Mouse (Mus musculus) left cerebral cortex, postnatal 36 days (tissue): ENCODE measurements around the gene Fam149a. TPM values are rescaled to one million over a fixed set of nuclear protein-coding genes. Genes with fewer than 3 reads are reported as not detected.

ENCODE experiments used
- DNase-seq, 2 experiments: peaks; one replicate each; pipeline ENCODE4 v3.0.0; 2021 to 2022; ENCODE audit warnings: low spot score in 2 of 2, mixed read lengths in 1 of 2
- intact Hi-C: fragments of 180-260 bp; cut with DNase I; formaldehyde crosslinking; loops from one replicate; pipeline ENCODE4 v1.15.1; 2025
- total RNA-seq, 2 experiments: library from RNA; stranded (reverse); gene quantifications; 2 replicates each; pipeline ENCODE4 v1.2.3; 2021

Gene Fam149a
- total RNA-seq, result 10 to 100 TPM; 20.7 to 25.3 TPM

DNA sequence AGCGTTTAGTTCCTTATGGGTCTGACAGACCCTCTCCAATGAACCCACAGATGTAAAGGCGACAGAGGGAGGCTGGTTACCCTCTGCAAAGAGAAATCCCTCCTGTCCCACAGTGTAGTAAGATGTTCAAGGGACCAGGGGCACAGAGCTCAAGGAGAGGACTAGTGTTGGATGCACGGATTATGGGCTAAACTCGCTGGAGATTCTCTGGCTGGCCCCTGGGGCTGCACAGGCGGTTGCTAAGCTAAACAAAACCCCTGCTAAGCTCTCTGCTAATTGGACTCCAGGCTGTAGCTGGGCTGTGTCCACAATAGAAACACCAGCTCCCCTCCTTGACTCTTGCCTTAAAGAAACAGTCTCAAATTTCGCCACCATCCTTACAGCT, at the start of gene Fam149a:
Fam149a (minus strand) TSS at position 329 of the 385 bp plus-strand sequence.
- no peak for DNase-seq

DNA sequence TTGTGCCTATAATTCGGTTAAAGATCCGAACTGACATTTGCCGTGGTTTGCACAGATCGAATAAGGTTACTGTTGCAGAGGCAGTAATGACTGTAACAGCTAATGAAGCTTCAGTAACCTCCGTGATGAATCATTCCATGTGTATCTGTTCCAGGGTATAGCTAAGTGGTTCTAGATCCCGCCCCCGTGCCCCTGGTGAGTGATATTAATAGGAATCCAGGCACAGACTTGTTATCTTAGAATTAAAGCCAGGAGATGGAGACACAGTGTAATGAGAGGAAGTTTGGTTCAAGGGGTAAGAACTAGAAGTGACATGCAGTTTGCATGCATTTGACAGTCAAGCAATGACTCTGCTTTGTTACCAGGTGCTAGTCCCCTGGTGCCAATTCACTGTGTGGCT, 38.1 kb upstream of the Fam149a start:
- no peak for DNase-seq
- intact Hi-C loops, result no loop called here

More for the DNA sequence above, at the start of gene Fam149a:
- intact Hi-C loops, result no loop called here

DNA sequence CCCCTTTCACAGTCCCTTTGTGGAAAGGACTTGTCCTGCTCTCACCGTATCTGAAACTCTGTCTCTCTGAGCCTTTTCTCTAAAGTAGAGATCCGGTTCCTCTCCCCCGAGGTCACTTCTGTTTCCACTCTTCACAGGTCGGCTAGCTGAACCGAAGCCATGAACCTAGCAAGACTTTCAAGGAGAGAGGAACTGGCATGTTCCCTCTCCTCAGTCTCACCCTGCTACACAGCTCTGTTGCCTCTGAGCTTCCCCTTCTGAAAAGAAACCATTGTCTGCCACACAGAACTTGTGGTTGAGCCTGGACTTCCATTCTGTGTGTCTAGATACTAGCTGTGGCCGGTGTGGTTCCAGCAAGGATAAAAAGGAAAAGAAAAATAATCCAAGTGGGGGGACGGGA, 32.9 kb upstream of the Fam149a start:
- intact Hi-C loops, result no loop called here
- DNase-seq, result no peak

DNA sequence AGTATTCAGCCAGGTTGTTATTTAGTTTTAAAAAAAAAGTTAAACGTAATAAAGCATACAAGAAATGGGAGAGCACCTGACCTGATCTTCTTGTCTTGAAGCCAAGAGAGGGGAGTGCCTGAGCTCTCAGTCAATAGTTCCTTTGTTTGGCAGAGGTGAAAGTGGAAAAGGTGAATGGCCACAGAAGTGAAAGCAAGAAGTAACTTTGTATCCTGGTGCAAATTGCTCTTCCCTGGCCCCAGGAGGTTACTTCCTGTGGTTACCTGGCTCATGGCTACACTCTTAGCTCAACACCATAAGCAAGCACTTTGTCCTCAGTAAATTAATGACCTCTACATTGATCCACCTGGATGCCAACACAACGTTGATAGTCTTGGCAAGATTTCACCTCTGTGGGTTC, 28.8 kb upstream of the Fam149a start, which contains the start of gene Tlr3:
Tlr3 (minus strand) TSS at position 199 of the 400 bp plus-strand sequence.
- DNase-seq, result no peak
- intact Hi-C loops, result no loop called here

DNA sequence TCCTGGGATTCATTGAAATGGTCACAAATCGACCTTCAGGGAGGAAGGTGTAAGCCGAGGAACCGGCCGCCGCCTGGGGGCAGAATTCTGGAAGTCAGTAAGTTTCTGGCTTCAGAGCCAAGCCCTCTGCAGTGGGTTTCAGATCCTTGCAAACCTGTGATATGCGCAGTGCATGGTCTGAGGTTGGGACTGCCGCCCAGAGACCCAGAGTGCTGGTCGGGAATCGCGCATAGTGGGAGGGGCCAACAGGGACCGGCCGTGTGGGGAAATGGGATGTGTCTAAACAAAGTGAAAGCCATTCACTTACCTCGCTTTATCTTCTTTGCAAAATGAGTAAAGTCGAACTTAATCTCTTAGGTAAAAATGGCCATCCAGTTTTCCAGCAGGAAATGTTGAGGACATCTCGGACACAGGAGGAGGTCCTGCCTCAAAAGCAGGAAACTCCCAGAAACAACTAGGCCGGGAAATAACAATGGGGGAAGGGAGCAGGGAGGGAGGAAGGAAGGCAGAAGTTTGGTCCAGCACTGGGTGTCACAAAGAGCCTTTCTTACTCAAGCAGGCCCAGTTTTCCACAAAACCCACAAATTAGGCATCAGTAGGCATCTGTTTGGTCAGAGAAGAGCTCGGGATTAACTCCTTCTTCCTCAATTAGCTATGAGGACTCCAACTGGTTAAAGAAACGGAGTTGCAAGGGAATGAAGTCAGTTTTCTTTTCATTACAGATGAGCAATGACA, 28.2 kb upstream of the Fam149a start:
- DNase-seq, result peak; percentile 19 to 37
- intact Hi-C loops, result no loop called here

DNA sequence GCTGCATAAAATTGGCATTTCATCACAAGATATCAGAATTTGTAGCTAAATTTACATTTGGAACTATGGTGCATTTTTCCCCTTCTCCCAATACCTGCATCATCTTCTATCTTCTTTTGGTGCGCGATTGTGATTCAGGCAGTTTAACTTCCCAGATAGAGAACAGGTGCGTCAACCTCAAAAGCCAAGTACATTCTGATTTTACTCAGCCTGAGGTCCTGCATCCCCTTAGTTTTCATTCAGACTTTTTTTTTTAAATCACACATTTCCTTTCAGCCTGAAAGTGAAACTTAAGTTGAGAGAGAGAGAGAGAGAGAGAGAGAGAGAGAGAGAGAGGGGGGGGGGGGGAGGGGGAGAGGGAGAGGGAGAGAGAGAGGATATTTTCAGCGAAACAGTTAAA, 27.6 kb upstream of the Fam149a start:
- intact Hi-C loops, result no loop called here
- no peak for DNase-seq

DNA sequence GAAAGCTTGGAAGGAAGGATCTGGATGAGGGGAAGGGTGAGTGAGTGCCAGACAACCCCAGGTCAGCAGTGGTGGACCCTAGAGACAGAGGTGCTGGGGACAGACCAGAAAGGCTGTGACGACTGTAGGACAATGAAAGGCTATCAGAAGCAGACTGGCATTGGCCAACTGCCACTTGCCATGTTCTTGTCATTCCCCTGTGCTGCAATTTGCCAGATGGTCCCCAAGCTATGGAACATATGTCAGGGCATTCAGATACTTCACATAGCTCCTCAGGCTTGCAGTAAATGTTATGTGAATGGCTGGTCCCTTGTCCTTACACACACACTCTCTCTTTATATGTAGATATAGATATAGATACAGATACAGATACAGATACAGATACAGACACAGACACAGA, 1.2 kb upstream of the Fam149a start:
- DNase-seq, result no peak
- intact Hi-C loops, result no loop called here

DNA sequence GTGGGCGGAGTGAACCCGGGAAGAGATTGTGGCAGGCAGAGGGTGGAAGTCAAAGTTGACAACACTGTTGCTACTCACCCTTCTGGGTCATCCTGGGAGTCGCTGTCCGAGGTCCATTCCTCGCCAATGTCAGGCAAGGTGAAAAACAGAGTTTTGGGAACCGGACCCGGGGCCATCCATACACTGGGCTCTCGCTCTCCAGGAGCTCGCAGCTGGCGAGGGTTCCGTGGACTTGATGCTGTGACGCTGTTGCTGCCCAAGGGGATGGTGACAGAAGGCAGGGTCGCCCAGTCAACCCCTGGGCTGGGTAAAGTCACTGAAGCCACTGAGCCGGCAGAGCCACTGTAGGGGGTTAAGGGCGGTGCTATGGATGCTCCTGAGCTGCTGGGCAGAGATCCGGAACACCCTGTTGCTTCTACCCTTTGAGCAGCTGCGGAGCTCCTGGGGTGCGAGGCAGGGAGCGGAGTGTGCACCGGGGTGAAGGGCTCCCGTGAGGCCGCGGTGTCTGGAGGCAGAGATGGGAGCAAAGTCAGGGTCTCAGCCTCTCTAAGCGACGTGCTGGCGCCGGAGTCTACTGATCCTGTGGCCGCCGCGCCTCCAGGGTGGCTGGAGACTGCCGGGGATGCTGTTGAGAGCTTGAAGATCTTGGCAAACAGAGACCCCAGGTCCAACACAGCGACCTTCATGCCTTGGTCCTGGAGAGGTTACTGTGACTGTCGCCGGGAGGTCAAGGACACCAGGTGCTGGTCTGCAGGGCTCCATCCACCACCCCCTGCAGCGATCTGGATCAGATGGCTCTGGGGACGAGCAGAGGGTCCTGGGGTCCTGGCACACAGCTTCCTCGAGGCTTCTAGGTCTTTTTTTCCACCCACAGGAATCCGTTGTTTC, 772 bp downstream of the Fam149a start:
- DNase-seq, result no peak
- intact Hi-C loops, result no loop called here

DNA sequence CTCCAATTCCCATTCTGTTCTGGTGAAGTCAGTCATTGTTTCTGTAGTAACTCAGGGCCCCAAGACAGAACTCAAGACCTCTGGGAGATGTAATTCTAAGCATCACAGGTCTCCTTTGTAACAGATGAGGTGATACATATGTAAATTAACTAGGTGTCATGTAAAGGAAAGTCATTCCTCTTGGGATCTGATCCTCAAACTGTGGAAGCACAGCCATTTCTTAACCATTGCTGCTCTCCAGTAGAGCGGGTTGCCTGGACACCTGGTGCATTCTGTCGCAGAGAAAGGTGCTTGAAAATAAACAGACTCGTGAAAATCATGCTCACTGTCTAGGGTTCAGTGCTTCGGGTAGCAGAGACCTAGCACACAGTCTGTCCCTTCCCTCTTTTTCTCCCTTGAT, 1.5 kb downstream of the Fam149a start:
- DNase-seq, result no peak
- intact Hi-C loops, result no loop called here

DNA sequence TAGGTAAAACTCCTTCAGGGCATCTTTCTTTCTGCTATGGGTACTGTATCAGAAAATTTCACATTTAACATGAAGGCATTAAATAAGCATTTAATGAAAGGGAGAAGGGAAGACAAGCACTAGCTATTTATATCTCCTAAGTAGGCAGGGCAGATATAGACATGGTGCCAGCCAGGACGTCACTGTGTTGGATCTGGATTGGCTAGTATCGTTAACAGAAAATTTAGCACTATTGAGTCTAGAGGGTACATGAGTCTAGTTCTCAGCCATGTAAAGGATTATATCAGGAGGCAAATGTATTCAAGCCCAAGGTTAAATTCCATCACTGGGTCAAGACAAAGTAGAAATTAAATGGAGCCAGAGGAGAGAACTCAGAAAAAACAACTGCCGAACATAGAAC, 8.0 kb downstream of the Fam149a start:
- intact Hi-C loops, result no loop called here
- no peak for DNase-seq

DNA sequence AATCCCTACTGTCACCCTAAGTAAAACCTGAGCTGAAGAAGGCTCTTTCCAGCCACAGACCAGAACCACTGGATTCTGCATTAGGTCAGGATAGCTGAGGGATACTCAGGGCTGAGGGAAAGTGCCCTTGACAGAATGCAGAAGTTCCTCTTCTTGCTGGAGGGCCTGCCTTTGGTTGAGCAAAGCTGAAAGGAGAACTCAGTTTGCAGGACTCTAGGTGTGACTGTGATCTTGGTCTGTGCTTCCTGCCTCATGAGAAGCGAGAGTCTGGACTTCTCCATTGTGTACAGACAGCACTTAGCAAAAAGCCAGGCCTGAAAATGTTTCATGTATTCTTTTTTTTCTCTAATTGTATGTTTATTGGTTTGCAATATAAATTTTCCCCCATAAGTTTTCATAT, 14.9 kb downstream of the Fam149a start:
- intact Hi-C loops, result loop anchor here (10.0 kb wide), 1 partner anchor 418 kb away; no protein-coding TSS in a partner anchor
- DNase-seq, result no peak

DNA sequence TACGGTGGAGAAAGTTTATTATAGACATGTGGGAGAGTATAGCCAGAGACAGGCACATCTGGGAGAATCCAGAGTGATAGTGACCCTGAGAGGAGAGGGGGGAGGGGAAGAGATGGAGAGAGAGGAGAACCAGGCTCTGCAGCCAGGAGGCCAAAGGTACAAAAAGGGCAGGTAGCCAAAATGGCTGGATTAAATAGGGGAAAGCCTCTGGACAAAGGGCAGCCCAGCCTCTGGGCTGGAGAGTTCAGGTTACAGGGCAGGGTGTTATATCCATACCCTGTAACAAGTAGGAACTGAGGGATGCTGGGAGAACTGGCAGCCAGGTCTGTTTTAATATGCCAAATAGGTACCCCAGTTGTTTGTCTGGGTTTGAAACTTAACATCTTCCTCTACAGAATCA, 18.9 kb downstream of the Fam149a start:
- no peak for DNase-seq
- intact Hi-C loops, result loop anchor here (5.0 to 10.0 kb wide), 2 partner anchors 422 to 569 kb away; partner anchors contain the start of gene Ccdc110

DNA sequence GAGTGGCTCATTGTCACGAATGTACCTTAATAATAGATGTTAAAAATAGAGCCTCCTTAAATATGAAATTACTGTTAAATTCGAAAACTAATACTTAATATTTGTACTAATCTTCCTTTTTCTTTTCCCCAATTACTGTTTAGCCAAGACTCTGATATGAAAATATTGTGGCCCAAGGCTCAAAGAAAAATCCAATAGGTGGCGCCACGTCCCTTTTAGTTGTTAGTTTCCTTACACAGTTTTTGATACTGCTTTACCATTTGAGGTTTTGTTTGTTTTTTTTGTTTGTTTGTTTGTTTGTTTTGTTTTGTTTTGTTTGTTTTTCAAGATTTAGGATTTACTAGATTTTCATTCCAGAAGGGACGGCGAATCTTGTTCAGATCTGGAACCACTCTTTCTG, 19.8 kb downstream of the Fam149a start:
- no peak for DNase-seq
- intact Hi-C loops, result loop anchor here (5.0 to 10.0 kb wide), 2 partner anchors 422 to 570 kb away; partner anchors contain the start of gene Ccdc110

DNA sequence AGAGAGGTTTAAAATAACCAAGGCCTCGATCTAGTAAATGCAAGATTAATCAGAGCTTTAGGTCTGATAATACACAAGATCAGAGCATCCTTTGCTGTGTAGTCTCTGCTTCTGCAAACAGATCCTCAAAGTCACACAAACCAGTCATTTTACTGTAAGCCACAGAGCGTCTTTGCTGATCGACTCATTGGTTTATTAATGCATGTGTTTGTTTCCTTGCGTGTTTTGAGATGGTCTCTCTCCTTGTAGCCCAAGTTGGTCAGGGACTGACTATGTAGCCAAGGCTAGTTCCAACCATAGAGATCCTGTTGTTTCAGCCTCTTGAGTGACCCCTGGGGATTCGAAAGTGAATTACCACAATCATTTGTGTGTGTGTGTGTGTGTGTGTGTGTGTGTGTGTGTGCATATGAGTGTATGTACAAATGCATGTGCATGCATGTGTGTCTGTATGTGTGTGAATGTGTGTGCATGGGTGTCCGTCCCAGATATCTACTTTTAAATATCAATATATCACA, 22.9 kb downstream of the Fam149a start:
- DNase-seq, result no peak
- intact Hi-C loops, result no loop called here

DNA sequence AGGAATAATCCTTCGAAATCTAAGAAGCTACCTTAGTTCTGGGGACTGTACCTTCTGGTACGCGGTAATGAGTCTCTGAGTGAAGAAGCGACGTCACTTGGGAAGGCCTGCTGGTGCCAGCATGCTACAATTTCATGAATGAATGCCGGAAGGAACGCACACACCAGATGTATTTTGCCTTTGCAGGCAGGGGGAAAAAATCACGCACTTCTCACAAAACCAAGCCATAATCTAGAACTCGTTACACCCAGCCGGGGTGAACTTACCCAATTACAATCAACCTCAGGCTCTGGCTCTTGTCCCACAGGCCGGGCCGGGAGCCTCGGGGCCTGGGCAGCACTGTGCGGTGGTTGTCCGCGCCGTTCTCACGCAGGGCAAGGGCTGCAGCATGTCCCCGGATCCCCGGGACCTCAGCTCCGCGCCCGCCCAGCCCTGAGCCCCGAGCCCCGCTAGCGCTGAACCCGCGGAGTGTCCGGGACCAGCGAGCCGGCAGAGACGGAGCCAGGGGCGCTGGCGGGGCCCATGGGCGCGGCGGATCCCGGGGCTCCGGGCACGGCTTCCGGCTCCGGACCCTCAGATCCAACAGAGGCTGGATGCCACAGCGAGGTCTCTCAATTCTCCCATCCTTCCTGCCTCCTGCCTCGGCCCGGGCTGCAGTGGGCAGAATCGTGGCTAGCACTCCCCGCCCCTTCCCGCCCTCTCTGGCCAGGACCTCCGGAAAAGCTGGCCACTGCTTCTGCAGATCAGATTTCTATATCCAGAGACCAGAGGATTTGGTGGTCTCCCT, 23.8 kb downstream of the Fam149a start:
- DNase-seq, result peak; percentile 43 to 45
- intact Hi-C loops, result no loop called here

DNA sequence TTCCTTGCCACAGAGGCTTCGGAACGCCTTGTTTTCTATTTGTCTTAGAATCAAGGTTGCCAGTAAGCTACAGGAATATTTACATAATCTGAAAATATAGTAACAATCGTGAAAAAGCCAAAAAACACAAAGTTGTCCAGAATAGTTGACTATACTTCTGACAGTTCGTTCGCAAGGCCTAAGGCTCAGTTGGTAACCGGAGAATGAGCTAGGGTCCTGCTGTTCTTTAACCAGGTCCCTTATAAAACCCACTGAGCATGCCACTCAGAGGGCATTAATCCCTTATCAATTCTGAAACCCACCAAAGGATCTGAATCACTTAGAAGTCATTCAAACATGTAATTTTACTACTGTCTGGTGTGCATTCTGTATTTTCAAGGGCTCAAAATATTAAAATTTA, 26.3 kb downstream of the Fam149a start:
- no peak for DNase-seq
- intact Hi-C loops, result no loop called here

DNA sequence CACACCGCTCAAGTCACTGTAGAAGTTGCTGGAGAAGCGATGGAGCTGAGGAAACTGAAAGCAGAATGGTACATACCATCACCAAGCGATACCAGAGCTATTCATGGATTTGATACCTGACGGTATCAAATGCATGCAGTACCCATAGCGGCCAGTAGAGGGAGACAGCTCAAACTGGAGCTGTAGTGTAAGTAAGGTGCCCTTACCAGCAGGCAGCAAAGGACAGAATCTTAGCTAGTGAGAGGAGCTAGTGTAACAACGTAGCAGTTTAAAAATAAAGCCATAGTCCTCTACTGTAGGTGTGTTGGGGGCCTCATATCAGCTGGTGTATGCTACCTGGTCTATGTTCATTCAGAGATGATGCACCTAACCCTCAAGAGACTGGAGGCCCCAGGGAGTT, 37.1 kb downstream of the Fam149a start:
- intact Hi-C loops, result no loop called here
- peak; percentile 39 to 55 for DNase-seq

DNA sequence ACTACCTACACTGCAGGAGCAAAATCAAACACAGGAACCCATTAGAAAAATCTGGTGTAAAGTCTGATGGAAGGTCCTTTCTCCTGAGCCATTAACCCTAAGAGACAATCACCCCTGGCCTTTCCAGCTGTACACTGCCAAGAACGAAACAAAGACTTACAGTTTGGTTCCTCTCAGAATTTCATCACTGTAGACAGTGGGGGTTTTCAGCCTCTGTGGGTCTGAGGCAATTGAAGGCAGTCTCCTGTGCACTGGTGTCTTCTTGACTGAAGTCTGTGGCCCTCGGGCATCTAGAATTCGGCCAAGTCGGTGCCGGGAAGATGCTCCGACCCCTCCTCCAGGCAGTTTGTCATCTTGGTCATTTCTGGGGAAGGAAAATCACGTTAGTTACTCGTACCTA, 37.8 kb downstream of the Fam149a start:
- intact Hi-C loops, result no loop called here
- no peak for DNase-seq
